Comparison of ENCODE assay signal across 21 mouse cellular contexts in genomic region chr12:50537761-50538160, GRCm38 (mm10).
DNase-seq lines count a peak whose midpoint lies in the region; TF ChIP-seq lines count a peak whose summit lies in the region.
"Had no signal": no experiment of that assay in that cellular context is flagged by ENCODE, and none has a peak within 500 bp of the region (broad histone marks: within the 10 kb centered on the region; RNA-seq: fewer than 3 reads in every experiment).

No protein-coding gene starts in this region.

- intact Hi-C loops in left cerebral cortex, adult 2 months (cut with DNase I), result loop anchor here (5.0 to 10.0 kb wide), 4 partner anchors 85 to 407 kb away; no protein-coding TSS in a partner anchor
- intact Hi-C loops in left cerebral cortex, postnatal 14 days (cut with DNase I), result no loop called here

- H3K27ac ChIP-seq in left cerebral cortex, adult 2 months, result peak overlapping the region; percentile 79
- H3K27ac ChIP-seq in cortical plate, adult 2 months (ENCODE audit: insufficient read depth, low read length), result peak overlapping the region; percentile 89
- H3K27ac ChIP-seq: embryonic facial prominence, embryonic 15.5 days; forebrain, embryonic 10.5 days; heart, adult 2 months; heart, embryonic 15.5 days; hindbrain, embryonic 13.5 days; hindbrain, postnatal 0 days had no signal

- no peak for TF ChIP-seq POLR2A in cortical plate, adult 2 months (IDR thresholded peaks at IDR 0.05; ENCODE audit: extremely low read depth, insufficient read depth, low read length)

- no peak overlapping the region for H3K4me3 ChIP-seq in left cerebral cortex, adult 2 months
- H3K4me3 ChIP-seq in cortical plate, adult 2 months (ENCODE audit: insufficient read depth, low read length), result no peak overlapping the region
- H3K4me3 ChIP-seq: embryonic facial prominence, embryonic 15.5 days; erythroblast, embryonic 14.5 days; forebrain, embryonic 10.5 days; heart, adult 2 months; heart, embryonic 15.5 days; hindbrain, embryonic 13.5 days had no signal

- peaks cover 2% of the 10 kb centered on the region; the same call in 1 of the 2 replicates for H3K4me1 ChIP-seq in cortical plate, adult 2 months (ENCODE audit: control insufficient read depth, insufficient read depth, low read length)
- H3K4me1 ChIP-seq: embryonic facial prominence, embryonic 15.5 days; heart, embryonic 15.5 days; hindbrain, embryonic 13.5 days had no signal

- TF ChIP-seq CTCF in left cerebral cortex, adult 2 months (IDR thresholded peaks at IDR 0.05), result no peak
- no peak for TF ChIP-seq CTCF in cortical plate, adult 2 months (IDR thresholded peaks at IDR 0.05; ENCODE audit: extremely low read depth, insufficient read depth, low read length)

- peak; percentile 16 to 53 for DNase-seq in frontal cortex, adult 2 months (ENCODE audit: extremely low spot score in 1 of 2, low spot score in 1 of 2)
- no peak for DNase-seq in frontal cortex, postnatal 25 days (ENCODE audit: low spot score in 2 of 2)
- DNase-seq in left cerebral cortex, adult 2 months (ENCODE audit: extremely low spot score in 1 of 2, low spot score in 2 of 2), result peak in 1 of 2 experiments; percentile 13
- no peak for DNase-seq in left cerebral cortex, postnatal 14 days (ENCODE audit: low spot score in 2 of 2)
- peak; percentile 54 for DNase-seq in brain, adult 2 months (ENCODE audit: low read depth, low spot score)
- no peak for DNase-seq in thymus, postnatal 4 days
- DNase-seq: adrenal gland, adult 2 months; adrenal gland, postnatal 25 days; cerebellum, adult 2 months; cerebellum, postnatal 10 days; embryo, embryonic 11 days; gastrocnemius, postnatal 14 days; heart, adult 2 months; heart, postnatal 14 days had no signal

Comparison
In these comparisons a context has a peak if more than half of its experiments do, and no peak if none do; other contexts are left out.
1. DNase-seq: peak in frontal cortex, adult 2 months (2 of 2) and brain, adult 2 months (single experiment); none in frontal cortex, postnatal 25 days (0 of 2), left cerebral cortex, postnatal 14 days (0 of 2) and thymus, postnatal 4 days (single experiment).